Mouse (Mus musculus): Measurements from ENCODE around the gene Gphn.
A peak's percentile ranks its signal among the peaks of the same experiment; 100 is the strongest.

Gene Gphn

DNA sequence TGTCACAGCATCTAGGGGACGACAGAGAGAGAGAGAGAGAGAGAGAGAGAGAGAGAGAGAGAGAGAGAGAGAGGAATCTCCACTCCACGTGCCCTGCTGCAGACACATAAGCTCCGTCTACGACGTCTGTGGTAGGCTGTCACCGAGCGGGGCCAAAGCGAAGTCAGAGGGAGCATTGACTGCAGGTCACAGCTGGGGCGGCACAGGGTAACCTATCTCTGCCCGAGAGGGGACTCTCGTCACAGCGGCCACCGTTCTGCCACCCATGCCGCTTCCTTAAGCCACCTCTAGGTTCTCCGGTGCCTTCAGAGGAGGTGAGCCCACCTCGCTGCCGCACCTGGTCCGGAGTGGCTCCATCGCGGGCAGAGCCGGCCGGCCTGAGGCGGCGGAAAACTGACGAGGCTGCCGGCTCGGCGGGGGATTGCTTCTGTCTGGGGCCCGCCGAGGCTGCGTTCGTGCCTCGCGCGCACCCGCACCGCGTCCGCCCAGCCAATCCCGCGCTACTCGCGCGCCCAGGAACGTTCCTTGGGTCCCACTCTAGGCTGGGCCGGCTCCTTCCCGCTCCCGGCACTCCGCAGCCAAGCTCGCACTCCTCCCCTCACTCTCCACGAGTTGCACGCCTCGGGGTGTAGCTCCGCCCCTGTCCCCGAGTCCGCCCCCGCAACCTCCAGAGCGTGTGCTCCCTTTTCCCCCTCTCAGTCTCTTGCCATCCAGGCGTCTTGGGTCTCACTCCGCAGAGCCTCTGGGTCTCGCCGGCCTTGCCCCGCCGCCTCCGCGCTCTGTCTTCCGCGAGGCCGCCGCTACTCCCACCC lies at the start of gene Gphn:
Gene Gphn (plus strand): TSS at position 673 of the 812 bp plus-strand sequence.
- peak; percentile 92 for DNase-seq (ENCODE audit: low read depth, low spot score)

DNA sequence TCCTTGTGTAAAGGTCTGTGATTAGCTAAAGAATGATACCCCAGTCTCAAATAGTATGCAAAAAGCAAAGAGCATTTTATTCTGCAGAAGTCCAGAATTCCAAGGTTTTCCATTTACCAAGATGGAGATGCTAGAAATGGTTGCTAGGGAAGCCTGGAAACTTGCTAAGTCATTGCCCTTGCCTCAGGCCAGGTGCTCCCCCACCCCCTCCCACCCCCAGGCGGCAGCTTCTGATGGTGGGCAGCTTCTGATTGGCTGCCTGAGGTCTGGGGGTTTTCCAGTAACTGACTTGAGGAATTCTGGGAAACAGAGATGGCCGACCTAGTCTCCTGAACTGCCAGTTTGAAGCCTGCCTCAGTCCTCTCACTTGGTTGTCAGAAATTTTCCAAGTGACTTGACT lies 44.7 kb upstream of the Gphn start:
- peak; percentile 64 for DNase-seq (ENCODE audit: low read depth, low spot score)

DNA sequence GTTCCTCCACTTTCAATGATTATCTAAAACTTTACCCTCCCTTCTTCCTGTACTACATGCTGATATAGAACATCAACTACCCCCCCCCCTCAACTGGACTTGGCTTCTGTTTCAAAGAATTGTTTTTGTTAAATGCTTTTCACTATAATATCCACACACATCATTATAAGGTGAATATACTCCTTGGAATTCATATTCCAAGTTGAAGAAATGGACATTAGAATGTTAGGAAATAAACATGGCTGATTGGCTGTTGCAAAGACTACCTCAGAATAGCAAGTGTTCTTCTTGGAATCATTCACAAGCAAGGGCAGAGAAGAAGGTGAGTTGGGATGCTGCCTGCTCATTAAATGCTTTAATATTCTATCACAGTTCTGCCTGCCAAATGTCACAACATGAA lies 32.2 kb upstream of the Gphn start, which contains the start of gene Gm6657:
Gene Gm6657 (plus strand): TSS at position 301 of the 400 bp plus-strand sequence.
- no peak for DNase-seq (ENCODE audit: low read depth, low spot score)

DNA sequence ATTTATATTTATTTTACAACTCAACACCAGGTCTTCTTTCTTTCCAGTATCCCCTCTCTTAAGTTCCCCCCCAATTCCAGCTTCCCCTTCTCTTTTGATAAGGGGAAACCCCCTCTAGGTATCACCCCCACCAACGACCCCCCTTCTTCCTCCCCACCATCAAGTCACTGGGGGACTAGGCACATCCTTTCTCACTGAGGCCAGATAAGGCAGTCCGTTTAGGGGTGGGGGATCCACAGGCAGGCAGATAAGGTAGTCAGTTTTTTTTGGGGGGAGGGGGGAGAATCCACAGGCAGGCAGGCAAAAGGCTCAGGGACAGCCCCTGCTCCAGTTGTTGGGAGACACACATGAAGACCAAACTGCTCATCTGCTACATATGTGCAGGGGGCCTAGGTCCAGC lies 30.8 kb upstream of the Gphn start:
- no peak for DNase-seq (ENCODE audit: low read depth, low spot score)

DNA sequence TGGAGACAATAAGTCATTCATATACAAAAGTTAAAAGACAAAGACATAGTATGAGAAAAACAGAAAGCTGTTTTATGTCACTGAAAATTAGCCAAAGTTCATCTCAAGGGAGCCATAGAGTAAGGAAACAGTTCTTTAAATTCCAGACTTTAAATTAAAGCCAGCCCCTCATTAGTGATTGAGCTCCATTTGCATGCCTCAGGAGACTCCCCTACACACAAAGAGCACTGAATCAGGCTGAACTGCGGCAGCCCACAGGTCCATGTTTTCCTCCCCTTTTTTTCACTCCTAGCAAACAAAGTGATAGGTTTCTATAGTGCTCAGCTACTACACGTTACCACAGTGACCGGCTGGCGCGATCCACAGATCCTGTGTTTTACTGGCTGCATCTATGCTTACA lies 22.5 kb upstream of the Gphn start:
- DNase-seq (ENCODE audit: low read depth, low spot score) = no peak

DNA sequence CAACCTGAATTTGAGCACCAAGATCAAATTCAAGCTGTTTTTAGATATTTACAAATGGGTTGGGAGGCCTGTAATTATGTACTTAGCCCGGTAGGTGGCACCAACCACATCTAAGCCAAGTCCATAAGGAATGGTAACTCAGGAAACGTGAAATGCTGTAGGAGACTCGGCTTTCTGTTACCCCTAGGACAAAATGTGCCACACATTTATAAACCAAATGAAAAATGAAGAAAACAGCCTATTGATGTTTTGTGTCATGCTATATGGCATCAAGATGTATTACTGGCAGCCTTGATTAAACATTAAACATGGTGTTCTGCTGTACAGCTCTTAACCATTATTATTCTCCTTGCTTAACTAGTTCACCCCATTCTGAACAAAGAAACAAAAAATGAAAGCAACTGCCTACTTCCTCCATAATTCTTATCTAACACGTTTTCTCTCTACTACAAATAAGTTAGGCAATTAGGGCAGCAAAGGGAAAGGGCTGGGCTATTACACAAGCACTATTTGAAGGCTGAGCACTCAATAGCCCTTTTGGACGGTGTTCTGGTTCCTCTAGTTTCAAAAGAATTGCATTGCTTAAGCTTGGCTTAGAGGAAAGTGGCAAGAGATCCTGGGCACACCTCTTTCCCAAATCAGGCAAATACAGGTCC lies 20.1 kb upstream of the Gphn start:
- peak; percentile 65 for DNase-seq (ENCODE audit: low read depth, low spot score)

DNA sequence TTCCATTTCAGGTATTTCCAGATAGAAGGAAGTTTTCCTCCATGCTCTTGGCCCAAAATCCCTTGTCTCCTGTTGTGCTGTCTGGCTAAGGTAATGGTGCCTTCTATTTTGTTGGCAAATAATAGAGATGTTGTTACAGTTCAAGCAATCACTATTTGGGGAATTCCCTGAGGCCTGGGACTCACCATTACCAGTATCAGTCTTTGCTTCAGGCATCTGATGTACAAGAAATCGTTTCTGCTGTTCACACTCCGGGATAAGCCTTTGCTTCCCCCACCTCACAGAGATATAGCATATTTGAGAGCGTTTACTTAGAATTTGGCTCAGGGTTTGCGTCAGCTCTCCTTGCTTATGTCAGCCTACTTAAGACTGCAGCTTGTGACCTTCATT lies 19.6 kb upstream of the Gphn start:
- no peak for DNase-seq (ENCODE audit: low read depth, low spot score)

DNA sequence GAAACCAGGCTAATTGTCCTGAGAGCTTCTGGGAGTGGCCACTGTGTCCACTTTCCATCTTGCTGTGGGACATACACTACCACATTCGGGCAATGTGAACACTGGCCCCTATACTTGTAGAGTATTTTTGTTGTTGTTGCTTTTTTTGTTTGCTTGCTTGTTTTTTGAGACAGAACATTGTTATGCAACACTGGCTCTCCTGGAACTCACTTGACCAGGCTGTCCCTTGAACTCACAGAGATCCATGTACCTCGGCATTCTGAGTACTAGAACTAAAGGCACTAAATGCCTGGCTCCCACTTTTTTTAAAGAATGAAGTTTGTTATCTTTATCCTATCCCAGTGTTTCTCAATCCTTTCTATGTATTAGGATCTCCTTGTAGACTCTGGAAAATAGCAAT lies 16.3 kb upstream of the Gphn start:
- no peak for DNase-seq (ENCODE audit: low read depth, low spot score)

DNA sequence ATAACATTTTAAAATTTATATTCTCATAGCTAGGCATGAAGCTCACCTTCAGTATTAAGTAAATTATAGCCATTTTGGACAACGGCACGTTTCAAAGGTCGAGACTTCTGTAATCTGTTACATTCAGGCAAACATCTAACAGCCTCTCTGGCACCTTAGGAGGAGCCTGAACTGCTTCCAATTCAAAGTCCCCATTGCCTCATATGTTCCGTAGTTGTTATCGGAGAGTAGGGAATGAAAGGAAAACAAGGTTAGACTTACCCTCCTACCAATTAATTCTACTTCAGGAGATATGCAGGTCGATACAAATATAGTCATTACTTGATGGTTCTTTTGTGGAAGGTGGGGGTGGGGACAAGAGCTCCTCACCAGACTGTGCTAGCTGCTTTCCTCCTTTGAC lies 10.7 kb upstream of the Gphn start:
- no peak for DNase-seq (ENCODE audit: low read depth, low spot score)

DNA sequence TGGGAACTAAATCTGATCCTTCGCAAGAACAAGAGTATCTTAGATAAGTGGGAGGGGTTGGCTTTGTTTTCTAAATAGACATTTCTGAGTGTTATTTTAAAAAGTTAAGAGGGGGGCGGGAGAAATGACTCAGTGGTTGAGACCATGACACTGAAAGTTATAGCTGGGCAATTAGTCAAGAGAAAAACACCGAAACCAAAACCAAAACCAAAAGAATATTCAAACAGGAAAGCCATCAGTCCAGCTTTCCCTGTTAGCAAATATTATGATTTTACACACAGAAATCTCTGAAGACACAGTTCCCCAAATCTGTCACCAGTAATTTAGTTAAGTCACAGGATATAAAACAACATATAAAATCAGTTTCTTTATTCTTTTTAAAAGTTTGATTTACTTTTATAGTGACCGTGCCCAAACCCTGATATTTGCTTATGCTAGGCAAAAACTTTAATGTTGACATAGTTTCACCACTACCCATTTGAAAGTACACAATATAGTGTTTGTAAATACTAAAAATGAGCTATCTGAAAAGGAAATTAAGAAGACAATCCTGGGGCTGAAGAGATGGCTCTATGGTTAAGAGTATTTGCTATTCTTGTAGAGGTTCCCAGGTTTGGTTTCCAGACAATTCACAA lies 6.9 kb upstream of the Gphn start:
- no peak for DNase-seq (ENCODE audit: low read depth, low spot score)

DNA sequence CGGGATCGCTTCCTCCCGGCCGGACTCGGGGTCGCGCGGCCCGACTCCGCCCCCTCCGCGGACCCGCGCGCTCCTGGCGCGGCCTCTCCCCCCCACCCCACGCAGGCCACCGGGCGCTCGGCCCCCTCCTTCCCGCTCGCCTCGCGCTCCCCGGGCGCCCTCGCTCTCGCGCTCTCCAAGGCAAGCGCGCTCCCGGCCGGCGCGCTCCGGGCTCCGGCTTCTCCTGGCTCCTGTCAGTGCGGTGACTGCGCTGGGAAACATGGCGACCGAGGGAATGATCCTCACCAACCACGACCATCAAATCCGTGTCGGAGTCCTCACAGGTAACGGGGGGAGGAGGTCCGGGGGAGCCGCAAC lies 318 bp downstream of the Gphn start:
- DNase-seq (ENCODE audit: low read depth, low spot score) = peak; percentile 80

DNA sequence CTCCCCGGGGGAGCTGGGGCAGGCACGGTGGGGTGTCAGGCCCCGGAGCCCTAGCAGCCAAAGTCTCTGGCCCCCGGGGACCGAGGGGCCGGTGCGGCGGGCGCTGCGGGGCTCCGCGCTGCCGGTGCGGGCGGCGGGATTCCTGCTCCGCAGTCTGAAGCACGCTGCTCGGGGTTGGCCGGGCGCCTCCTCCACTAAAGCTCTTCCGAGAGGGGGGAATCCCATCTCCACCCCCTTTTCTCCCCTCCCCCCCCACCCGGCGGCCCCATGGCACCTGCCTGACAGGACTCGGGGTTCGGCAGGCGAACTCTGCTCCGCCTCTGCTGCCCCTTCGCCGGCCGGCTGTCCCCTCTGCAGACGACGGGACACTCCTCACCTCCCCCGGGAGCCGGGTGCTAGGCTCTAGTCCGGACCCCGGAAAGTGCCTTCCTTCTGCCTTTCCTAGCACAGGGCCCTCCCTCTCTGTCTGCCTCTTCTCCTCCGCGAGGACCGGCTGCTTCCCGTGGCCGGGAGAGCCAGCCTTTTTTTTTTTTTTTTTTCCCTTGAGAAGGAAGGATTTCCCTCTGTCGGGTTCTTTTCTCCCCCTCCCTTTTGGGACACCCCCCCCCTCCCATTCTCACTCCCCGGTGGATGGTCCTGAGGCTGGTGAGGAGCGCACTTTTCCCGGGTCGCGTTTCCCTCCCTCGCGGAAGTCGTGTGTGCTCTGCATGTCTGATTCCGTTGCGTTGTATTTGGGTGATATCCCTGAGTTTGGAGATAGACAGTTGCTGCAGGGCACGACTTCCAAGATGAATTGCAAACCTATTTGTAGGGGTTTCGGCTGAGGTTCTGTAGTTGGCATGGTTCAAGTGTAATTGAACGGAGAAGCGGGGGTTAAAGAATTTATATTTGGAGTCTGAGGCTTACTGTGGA lies 1.1 kb downstream of the Gphn start:
- peak; percentile 37 for DNase-seq (ENCODE audit: low read depth, low spot score)

DNA sequence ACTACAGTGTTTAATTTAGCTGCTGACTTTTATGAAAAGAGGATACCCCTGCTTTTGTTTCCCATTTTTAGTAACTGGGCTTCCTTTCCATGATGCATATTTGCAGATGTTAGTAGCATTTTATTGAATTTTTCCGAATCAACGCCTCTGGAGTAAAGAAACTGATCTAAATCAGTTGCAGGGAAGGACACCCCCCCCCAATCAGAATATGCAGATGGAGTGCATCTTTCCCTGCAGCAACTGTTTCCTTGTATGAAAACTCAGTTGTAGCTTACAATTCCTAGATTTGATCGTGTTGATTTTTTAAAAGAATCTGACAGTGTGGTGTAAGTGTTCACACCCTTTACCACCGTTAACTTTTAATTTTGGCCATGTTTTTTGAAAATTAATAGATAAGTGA lies 2.0 kb downstream of the Gphn start:
- no peak for DNase-seq (ENCODE audit: low read depth, low spot score)

DNA sequence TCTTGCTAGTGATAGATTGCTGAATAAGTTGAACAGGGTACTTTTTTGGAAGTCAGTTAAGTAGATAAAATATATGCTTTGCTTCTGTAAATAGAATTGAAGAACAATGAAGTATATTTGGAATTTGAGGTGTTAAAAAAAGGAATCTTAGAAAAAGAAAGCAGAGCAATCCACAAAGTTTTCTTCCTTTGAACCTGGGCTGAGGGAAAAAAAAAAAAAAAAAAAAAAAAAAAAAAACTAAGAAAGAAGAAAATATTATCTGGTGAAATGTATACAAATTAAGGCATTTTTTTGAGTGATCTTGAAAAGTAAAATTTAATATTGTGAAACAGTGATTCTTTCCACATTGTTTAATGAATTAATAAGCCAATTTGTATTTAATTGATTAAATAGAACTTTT lies 6.4 kb downstream of the Gphn start:
- DNase-seq (ENCODE audit: low read depth, low spot score) = no peak

DNA sequence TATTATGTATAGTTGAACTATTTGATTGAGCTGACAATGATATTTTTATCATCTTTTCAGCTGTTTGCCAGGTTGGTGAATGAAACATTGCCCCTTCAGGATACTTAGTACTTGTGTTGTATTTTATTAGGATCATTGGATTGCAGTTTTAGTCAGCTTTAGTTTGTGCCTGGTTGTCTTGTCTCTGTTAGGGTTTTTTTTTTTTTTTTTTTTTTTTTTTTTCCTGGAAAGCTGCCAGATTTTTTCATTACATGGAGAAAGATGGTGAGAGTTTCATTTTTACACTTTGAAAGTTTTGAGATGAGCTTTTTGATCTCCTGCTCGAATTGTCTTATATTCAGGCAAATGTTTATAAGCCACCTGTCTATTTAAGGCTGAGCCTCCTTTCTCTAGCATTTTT lies 22.2 kb downstream of the Gphn start:
- DNase-seq (ENCODE audit: low read depth, low spot score) = no peak

DNA sequence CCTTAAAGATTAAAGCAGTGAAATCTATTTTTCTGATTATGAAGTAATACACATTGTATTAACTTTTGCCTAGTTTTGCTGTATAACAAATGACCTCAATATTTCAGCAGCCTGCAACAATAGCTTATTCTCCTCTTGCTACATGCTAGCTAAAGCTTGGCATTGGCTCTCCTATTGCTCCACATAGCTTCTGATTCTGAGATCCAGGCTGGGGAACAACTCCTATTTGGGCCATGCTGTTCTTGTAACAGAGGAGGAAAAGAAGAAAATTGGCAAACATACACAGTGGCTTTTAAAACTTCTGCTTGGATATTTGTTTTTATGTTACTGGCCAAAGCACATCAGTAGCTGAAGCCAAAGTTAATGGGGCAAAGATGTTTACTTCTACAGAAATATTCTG lies 23.0 kb downstream of the Gphn start:
- no peak for DNase-seq (ENCODE audit: low read depth, low spot score)

DNA sequence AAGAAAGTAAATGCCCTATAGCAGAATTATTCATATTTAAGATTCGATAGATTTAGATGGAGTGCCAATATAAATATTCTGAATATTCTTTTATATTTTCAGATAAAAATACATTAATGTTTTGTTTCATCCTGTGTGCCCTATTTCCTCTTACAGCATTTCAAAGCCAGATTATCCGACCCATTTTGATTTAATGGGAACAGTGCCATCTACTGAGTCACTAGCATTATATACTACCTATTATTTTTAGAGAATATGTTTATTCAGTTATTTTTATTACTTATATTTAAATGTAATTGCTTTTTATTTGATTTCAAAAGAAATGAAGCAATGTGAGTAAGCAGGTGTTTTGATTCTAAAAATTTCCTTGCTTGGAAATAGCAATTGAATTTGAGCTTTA lies 51.2 kb downstream of the Gphn start:
- DNase-seq (ENCODE audit: low read depth, low spot score) = no peak

DNA sequence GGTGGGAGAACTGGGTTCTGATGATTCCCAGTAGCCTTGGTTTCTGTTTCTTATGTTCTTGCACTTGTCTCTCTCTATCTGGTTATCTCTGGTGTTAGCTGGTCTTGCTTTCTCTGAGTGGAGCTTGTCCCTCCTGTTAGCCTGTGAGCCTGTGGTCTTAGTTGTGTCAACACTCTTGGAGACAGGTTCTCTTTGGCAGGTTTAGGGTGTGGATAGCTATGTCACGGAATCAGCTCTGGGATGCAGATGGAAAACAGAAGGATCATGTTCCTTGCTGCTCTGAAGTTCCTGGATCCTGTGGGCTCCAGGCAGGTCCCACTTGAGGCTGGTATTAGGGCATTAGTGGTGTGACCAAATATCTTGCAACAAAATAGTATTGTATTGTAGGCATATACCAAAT lies 64.2 kb downstream of the Gphn start:
- DNase-seq (ENCODE audit: low read depth, low spot score) = no peak

DNA sequence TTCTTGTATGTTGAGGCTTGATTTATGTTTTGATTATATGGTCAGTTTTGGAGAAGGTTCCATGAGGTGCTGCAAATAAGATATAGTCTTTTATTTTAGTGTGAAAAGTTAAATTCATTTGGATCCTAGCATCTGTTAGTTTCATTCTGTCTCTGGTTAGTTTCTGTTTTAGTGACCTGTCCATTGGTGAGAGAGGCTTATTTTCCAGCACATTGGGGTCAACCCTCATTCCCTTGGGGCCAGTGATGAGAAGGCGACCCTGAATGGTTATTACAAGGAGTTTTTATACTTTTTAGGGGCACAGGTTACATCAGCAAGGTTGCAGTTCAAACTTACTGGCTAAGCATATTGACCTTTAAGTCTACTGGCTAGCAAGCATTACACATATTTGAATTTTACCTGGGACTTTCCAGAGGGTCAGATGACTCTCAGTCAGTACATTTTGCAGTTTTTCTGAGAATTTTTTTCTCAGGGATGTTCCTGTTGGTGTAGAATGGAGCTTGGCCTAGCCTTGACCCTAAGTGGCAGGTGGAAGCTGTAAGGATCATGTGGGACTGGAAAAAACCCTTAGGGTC lies 72.7 kb downstream of the Gphn start:
- DNase-seq (ENCODE audit: low read depth, low spot score) = no peak

DNA sequence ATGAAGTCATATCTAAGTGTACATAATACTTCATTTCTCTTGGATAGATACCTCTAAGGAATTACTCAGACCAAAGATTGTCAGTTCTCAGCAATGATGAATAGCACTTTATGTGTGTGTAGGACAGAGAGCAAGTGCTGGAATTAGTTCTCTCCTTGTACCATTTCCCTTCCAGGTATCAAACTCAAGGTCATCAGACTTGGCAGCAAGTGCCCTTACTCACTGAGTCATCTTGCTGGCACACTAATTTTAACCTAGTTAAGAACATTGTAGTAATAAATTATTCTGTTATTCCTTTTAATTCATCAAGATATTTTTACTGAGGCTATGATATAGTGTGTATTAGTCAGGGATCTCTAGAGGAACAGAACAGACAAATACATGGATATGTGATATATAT lies 88.9 kb downstream of the Gphn start:
- DNase-seq (ENCODE audit: low read depth, low spot score) = no peak

DNA sequence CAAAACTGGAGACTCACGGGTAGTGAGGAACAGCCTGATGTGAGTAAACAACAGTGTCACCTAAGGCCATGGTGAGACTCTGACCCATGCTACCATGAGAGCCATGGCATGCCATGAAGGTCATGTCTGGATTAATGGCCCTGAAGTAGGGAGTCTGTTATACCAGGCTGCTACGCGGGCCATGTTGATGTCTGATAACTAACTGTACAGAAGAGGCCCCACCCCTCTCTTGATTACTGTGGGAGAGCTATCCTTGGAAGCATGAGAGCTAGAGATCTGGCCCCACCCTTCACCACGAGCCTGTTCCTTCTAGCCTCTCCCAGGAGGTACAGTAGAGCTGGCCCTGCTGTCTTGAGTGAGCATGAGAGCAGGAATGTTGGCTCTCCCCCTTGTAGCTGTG lies 101.8 kb downstream of the Gphn start:
- peak; percentile 3 for DNase-seq (ENCODE audit: low read depth, low spot score)

DNA sequence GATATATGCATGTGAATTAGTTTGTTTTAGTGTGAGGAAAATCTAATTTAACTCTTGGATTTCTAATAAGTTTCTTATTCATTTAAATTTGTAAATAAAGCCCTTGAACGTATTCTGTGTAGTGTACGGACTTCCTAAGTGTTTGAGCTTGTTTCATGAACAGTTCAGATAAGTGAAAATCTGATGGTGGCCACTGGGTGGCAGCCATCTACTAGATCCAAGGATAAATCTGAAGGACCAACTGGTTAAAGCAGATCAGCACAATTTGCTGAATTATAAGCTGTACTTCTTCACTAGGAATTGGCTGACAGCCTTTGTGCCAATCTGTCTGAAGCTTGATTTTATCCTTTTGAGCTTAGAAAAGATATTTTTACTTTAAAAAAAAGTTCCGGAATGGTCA lies 105.9 kb downstream of the Gphn start:
- DNase-seq (ENCODE audit: low read depth, low spot score) = peak; percentile 58
